Mouse (Mus musculus) testis, postnatal 10 days (tissue): ENCODE data around the gene Mrnip.
"Not testable (repeated sequence)": the region's sequence is repeated elsewhere in the genome, so short reads cannot be mapped to it uniquely, and the experiment has no call there.

Source experiments
- DNase-seq: peaks from one replicate; pipeline ENCODE4 v3.0.0; 2021; ENCODE audit warnings: low spot score

The Mrnip gene

DNA sequence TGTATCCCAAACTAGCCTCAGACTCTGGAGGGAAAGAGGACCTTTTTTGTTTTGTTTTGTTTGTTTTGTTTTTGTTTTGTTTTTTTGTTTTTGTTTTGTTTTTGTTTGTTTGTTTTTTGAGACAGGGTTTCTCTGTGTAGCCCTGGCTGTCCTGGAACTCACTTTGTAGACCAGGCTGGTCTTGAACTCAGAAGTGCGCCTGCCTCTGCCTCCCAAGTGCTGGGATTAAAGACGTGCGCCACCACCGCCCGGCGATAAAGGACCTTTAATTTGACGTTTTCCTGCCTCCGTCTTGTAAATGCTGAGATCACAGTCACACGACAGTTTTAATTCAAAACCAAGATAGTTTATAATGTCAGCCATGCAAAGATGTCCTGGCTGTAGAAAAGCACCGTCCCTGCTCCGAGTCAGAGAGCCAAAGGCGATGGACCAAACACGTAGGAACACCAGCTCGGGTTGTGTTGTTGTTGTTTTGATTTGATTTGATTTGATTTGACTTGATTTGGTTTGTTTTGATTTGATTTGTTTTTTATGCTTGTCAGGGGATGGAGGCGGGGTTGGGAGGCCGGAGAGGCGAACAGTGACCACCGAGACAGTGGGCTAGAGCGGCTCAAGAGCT, at the start of gene Mrnip:
Gene Mrnip, plus strand, starts transcription at position 334 of the 619 bp plus-strand sequence.
- not testable (repeated sequence) for DNase-seq

DNA sequence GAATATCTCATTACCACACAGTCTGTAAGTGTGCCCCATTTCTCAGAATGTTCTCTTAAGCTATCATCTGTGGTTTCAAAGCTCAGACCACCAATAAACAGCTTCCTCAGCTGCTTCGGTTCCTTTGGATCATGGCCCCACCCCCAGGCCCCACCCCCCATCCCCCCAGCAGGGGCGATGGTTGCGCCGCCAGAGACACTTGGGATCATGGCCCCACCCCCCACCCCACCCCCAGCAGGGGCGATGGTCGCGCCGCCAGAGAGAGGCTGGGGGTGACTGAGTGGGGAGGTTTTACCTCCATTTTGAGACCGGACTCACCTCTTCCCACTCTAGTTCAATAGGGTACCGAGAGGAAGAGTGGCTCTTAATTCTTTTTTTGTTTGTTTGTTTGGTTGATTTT, 46.5 kb upstream of the Mrnip start:
- no peak for DNase-seq

DNA sequence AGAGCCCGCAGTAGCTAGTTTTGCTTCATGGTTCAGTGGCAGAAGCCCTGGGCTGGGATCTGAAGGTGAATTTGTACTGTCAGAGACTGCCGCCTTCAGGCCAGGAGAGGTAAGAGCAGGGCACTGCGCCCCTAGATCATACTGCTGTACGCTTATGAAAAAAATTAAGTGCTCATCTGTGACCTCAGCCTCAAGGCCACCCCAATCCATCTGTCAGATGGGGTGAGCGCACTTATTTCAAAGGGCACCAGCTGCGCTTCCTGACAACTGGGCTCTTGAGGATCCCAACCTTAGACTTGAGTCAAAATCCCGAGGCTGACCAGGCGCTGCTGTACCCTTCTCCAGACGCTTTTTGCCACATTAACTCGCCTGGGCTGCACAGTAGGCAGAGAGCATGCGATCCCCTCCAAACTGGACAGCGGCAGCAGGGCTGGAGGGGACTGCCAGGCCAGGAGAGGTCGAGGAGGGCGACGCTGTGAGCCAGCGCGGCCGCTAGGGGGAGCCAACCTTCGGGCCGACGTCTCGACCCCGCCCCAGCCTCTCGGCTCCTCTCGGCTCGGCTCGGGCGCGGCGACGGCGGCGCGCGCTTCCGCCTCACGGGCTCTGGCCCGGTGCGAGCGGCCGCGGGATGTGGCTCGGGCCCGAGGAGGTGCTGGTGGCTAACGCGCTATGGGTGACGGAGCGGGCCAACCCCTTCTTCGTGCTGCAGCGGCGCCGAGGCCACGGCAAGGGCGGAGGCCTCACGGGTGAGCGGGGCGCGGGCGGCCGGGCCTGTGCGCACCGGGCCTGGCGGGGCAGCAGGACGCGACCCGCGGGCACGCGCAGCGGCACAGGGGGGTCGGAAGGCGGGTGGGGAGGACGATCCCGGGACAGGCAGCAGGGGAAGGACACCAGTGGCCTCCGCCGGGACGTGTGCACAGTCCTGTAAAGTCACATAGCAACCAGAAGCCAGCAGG, 43.2 kb upstream of the Mrnip start, which contains the start of gene Tbc1d9b:
Gene Tbc1d9b, plus strand, starts transcription at position 586 of the 956 bp plus-strand sequence.
- peak; percentile 95 for DNase-seq

DNA sequence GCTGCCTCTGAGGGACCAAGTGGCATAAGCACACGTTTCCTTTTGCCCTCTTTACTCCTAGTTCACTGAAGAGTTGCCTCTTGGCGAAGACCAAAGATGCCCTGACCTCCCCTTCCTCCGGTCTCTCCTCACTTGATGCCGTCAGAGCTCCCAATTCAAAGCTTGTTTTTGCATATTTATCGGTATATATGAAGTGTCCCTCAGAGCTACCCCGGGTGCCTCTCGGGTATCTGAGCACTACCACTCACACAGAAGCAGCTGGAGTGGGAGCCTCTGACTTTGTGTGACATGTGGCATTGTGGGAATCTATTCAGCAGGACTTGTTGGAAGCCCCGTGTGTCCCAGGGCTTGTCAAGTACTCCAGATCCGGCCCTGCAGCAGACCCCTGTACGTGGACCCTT, 42.4 kb upstream of the Mrnip start:
- DNase-seq = no peak

DNA sequence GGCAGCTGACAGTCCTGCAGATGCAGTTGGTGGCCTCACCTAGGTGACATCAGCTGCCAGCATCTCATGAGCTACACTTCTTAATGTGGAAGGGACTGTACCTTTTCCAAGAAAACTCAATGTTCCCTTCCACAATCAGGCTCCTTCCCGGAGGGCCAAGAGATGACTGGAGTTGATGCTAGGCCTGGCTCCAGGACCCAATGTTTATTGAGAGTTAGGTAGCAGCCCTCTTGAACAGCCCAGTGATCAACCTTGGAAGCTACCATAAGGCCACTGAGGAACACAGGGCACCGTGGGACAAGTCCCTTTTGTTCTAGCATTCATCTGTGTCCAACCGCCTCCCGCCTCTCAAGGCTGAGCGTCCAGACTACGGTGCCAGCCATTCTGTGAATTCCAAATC, 42.0 kb upstream of the Mrnip start:
- DNase-seq = no peak

DNA sequence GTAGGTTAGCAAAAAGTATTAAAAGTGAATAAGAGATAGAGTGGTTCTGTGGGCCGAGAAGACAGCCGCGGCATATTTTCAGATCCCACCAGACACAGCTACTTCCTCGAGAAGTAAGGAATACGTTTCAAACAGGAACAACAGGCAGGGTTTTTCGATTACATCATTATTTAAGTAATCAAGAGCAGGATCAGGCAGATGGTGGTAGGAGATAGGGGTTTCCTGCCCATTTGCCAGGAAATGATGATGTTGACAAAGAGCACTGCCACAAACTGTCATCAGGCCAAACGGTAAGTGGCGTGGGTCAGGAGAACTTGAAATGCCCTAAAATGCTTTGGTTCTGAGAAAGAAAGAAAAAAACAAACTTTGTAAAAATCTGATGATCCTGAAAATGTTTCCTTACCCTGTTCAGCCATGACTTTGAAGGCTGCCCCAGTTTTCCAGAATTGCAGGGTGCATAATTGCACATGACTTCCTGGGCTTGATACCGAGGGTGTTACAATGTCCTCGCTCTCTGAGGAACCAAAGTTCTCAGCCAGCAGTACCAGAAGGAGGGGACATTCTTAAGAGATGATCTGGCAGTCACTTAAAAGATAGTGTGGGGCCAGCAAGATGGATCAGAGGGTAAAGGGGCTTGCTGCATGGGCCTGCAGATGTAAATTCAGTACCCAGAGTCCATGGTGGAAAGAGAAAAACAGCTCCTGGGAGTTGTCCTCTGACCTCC, 39.9 kb upstream of the Mrnip start:
- DNase-seq = no peak

DNA sequence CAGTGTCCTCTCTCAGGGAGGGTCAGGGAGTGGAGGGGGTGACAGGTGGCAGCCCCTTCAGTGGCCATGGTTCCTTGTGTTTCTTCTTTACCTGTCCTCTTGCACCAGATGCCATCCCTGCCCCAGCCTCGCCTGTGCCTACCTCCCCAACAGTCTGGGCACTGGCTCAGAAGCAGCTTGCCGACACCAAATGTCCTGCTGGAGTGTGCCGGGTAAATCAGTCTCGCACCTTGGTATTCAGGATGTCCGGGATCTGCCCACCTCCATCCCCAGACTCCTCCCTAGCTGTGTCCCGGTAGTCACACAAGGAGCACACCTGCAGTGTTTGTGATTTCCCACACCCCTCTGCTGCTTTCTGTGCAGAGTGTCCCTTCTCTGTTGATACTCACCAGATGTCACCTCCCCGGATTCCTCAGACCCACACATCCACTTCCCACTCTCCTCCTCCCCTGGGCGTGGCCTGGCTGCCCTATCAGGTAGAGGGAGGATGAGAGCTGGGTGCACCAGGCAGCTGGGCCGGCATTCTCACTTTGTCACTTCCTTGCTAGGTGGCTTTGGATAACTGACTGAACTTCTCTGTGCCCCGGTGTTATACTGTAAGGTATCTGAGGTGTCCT, 35.9 kb upstream of the Mrnip start:
- no peak for DNase-seq

DNA sequence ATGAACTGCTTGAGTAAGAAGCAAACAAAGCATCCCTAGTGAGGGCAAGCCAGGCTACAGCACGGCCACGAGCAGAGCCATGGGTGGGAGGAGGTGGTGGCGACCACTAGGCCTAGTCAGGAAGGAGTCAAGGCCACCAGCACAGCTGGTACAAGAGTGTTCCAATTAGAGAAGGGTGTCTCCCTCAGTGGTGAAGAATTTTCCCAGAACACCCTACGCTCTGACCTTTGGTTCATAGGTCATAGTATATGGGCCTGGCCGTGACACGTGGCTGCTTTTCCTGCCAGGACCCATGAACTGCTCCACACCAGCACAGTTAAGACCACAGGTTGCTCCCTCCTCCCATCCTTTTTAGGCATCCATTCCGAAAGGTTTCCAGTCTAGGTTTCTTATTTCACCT, 34.7 kb upstream of the Mrnip start:
- no peak for DNase-seq

DNA sequence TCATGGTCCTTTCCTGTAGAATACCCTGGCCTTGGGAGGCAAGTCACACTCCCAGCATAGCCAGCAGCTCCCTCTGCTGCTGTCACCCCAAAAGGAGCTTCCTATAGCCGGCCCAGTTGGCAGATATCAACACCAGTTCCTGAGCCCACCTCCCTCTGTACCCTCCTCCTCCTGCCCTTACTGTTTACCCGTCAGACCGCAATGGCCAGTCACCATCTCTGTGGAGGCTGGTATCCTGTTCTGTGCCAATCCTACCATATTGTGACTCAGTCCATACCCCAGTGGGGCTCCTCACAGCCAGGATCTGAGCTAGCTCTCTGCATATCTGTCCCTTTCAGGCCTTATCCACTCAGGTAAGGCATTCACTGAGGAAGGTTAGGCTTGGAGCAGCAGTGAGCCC, 28.7 kb upstream of the Mrnip start:
- no peak for DNase-seq

DNA sequence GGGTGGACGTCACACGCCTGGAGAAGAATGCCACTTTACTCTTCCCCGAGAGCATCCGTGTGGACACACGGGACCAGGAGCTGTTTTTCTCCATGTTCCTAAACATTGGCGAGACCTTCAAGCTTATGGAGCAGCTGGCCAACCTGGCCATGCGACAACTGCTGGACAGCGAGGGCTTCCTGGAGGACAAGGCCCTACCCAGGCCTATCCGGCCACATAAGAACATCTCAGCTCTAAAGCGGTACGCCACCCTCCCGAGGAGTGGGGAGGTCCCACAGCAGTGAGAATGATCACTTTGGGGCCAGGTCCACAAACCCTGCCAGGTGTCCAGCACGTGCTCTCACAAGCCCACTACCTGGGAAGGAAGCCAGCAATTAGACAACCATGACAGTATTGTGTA, 28.1 kb upstream of the Mrnip start:
- no peak for DNase-seq

DNA sequence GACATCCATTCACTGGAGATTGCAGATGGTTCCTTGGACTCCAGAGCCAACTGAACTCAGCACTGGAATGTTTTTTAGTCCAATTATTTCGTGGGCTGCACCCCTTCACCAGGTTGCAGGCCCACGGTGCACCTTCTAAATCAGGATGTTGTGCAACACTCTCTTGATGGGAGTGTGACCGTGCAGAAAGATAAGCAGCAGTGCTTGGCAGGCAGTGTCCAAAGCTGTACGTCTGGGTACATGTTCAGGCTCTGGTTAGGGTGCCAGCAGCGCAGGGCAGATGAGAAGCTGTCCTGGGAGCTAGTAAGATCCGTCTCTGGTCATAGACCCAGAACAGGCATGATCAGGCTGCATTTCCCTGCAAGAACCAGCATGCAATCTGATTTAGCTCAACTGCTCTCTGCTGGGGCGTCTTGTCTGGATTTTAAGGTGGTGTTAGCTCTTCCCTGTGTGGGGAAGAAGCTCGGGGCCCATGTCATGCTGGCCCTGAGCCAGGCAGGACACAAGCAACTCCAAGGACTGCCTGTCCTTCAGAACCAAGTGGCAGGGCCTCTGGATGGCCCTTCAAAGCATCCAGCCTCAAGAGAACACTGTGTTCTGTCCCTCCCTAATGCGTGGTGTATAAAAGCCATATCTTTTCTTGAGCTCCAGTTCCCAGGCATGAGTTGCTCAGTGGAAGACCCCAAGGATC, 26.8 kb upstream of the Mrnip start:
- peak; percentile 83 for DNase-seq

DNA sequence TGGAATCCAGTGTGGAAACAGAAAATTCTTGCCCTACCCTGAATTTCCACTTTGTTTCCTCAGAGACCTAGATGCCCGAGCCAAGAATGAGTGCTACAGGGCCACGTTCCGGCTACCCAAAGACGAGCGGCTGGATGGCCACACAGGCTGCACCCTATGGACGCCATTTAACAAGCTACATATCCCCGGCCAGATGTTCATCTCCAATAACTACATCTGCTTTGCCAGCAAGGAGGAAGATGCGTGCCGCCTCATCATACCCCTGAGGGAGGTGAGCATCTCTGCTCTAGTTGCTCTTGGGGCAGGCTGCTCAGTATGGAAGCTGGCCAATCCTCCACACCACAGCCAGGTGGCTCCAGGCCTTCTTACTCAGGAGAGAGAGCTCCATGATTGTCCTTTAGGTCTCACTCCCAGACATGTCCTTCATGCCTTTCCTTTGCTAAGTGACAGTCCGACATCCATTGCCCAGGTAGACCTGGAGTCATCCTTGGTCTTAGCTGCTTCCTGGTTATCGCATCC, 26.2 kb upstream of the Mrnip start:
- DNase-seq = peak; percentile 49

DNA sequence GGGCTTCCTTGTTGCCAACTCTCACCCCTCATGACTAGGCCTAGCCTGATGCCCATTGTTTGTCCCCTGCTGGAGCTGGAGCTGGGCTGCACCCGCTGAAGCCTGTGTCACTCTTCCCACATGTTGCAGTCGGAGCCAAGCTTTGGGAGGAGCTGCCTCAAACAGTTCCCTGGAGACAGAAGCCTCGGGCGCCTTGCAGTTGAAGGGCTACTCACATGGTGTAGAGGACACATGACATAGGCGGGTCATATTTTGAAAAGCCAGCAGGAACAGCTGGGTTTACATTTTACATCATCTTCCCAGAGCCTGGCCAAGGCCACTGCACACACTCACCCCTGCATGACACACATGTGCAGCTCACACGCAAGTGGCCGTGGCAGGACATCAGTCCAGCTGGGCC, 25.0 kb upstream of the Mrnip start:
- DNase-seq = no peak

DNA sequence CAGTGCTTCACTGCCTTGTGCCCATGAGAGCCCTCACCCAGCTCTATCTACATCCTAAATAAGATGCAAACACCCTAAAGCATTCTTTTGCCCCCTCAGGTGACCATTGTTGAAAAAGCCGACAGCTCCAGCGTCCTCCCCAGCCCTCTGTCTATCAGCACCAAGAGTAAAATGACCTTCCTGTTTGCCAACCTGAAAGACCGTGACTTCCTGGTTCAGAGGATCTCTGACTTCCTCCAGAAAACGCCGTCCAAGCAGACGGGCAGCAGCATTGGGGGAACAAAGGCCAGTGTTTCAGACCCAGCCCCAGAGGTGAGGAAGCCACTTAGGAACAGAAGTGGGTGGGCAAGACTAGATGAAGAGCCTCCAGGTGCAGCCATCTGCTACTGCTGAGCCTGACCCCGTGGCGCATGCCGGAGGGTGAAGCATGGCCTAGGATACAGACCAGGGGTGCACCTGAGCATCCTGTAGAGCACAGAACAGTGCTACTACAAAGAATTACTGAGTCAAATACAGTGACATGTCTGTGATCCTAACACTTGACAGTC, 24.6 kb upstream of the Mrnip start:
- no peak for DNase-seq

DNA sequence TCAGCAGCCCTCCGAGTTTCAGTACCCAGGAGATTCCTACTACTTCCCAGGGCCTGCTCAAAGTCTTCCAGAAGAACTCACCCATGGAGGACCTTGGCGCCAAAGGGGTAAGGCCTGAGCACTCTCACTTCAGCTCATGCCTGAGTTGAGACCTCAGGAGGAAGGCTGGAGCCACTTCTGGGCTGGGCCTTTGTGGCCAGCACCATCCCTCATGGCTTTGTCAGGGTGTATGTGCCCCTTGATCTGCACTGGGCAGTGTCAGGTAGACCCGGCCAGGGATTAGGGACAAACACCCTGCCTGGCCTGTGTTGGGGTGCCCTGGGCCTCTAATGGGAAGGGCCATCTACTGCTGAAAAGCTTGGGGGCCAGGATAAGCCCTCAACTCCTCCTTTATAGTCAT, 22.9 kb upstream of the Mrnip start:
- no peak for DNase-seq

DNA sequence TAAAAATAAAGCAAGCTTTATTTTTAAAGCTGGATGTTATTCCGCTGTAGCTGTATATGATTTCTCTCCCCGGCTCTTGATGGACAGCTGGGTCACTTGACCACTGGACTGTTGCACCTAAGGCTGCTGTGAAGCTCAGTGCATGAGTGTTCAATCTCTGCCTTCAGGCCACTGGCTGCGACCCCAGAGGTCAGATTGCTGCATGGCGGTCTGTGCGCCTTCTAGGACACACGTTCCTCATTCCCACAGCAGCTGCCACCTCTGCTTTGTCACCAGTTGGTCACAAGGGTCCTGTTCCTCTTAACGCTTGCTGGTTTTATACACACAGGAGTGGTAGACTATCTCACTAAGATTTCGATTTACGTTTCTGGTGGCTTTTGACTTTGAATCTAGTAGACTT, 20.1 kb upstream of the Mrnip start:
- DNase-seq = no peak

DNA sequence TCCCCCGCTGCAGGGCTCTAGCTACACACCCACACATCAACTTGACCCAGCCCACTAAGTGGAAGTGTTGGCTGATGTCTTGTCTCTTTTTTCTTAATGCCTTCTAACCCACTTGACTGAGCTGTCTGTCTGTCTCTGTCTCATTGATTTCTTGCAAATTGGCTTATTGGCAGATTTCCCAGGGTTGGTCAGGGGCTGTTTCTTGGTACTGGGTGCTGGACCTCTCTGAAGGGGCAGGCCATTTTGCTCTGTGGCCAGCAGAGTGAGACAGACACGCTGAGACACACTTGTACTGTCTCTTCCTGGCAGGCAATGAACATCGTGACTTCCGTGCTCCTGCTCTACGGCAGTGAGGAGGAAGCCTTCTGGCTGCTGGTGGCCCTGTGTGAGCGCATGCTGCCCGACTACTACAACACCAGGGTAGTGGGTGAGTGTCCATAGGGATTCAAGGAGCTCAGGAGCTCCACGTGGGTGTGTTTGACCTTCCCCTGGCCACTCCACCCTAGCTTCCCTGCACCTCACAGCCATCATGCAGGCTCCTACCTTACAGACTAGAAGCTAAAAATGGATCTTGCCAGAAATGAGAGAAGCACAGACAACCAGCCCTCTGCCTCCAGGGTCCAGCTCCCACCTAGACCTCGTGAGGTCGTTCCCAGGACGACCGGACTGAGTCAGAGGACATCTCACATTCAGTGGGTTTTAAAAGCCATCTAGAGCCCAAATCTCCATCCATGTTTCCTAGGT, 19.3 kb upstream of the Mrnip start:
- DNase-seq = no peak

DNA sequence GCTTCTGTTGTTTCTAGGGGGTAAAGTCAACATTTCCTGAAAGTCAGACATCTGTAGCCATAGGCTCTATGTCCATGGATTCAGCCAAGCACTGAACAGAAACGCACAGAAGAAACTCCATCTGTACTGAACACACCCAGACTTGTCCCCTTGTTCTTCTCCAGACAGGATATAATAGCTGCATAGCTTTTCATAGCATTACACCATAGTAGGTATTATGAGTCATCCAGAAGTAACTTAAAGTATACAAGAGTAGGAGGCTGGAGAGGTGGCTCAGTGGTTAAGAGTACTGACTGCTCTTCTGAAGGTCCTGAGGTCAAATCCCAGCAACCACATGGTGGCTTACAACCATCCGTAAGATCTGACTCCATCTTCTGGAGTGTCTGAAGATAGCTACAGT, 18.5 kb upstream of the Mrnip start:
- no peak for DNase-seq

DNA sequence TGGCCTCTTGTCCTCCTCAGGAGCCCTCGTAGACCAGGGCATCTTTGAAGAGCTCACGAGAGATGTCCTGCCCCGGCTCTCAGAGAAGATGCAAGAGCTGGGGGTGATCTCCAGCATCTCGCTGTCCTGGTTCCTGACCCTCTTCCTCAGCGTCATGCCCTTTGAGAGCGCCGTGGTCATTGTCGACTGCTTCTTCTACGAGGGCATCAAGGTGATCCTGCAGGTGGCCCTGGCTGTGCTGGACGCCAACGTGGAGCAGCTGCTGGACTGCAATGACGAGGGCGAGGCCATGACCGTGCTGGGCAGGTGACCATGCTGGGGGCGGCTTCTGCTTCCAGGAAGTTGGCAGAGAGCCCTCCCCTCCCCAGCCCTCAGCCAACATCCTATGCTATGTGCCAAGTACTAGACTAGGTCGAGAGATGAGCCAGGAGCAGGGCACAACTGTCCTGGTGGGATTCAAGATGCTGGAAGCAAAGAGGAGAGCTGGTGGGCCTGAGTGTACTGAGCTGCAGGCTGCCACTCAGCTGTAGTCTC, 17.5 kb upstream of the Mrnip start:
- no peak for DNase-seq

DNA sequence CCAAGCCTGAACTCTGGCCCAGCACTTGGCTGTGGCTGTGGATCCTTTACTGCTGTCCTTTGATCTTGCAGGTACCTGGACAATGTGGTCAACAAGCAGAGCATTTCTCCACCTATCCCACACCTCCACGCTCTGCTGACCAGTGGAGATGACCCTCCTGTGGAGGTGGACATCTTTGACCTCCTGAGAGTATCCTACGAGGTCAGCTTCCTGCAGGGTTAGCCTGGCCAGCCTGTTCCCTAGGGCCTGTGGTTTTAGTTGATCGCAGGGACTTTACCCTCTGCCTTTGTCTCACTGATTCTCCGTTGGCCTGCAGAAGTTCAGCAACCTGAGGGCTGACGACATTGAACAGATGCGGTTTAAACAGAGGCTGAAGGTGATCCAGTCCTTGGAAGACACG, 15.9 kb upstream of the Mrnip start:
- no peak for DNase-seq
